Mouse (Mus musculus) kidney, postnatal 25 days (tissue): ENCODE data around the gene Pald1.

ENCODE experiments used
- DNase-seq, 2 experiments: peaks; one replicate each; pipeline ENCODE4 v3.0.0; 2021; ENCODE audit warnings: mixed read lengths in 2 of 2

Gene Pald1

GRCm38 (mm10) chr10:61327545-61327944 is 55.8 kb downstream of the Pald1 start:
- DNase-seq = no peak

GRCm38 (mm10) chr10:61325782-61326328 is 57.5 kb downstream of the Pald1 start:
- DNase-seq = no peak

- no peak for DNase-seq
Observed at GRCm38 (mm10) chr10:61324717-61325116, 58.6 kb downstream of the Pald1 start.

GRCm38 (mm10) chr10:61318527-61318926 is 64.8 kb downstream of the Pald1 start:
- DNase-seq = no peak

- DNase-seq = no peak
Observed at GRCm38 (mm10) chr10:61315324-61315880, 67.9 kb downstream of the Pald1 start.

GRCm38 (mm10) chr10:61313750-61314149 is 69.6 kb downstream of the Pald1 start:
- peak; percentile 6 to 46 for DNase-seq

GRCm38 (mm10) chr10:61312754-61313153 is 70.6 kb downstream of the Pald1 start:
- peak; percentile 39 to 59 for DNase-seq

- peak in 1 of 2 experiments; percentile 50 for DNase-seq
Observed at GRCm38 (mm10) chr10:61312159-61312558, 71.2 kb downstream of the Pald1 start.

GRCm38 (mm10) chr10:61308706-61309320 is 74.5 kb downstream of the Pald1 start:
- DNase-seq = peak; percentile 24 to 65

GRCm38 (mm10) chr10:61305928-61306590 is 77.3 kb downstream of the Pald1 start:
- DNase-seq = no peak

- no peak for DNase-seq
Observed at GRCm38 (mm10) chr10:61304046-61304445, 79.3 kb downstream of the Pald1 start.

- DNase-seq = peak in 1 of 2 experiments; percentile 50
Observed at GRCm38 (mm10) chr10:61300996-61301395, 82.3 kb downstream of the Pald1 start.

- DNase-seq = no peak
Observed at GRCm38 (mm10) chr10:61297477-61297876, 85.9 kb downstream of the Pald1 start, which contains the start of gene Prf1. Gene Prf1, plus strand, starts transcription at chr10:61297833.

GRCm38 (mm10) chr10:61296713-61297445 is 86.5 kb downstream of the Pald1 start:
- DNase-seq = no peak

- DNase-seq = no peak
Observed at GRCm38 (mm10) chr10:61294242-61294641, 89.1 kb downstream of the Pald1 start.

GRCm38 (mm10) chr10:61290479-61290878 is 92.9 kb downstream of the Pald1 start:
- DNase-seq = no peak

- no peak for DNase-seq
Observed at GRCm38 (mm10) chr10:61290016-61290415, 93.3 kb downstream of the Pald1 start.

GRCm38 (mm10) chr10:61286246-61286645 is 97.1 kb downstream of the Pald1 start:
- no peak for DNase-seq

GRCm38 (mm10) chr10:61285271-61285670 is 98.1 kb downstream of the Pald1 start:
- peak; percentile 46 to 74 for DNase-seq

GRCm38 (mm10) chr10:61284309-61284708 is 99.0 kb downstream of the Pald1 start:
- DNase-seq = no peak

- no peak for DNase-seq
Observed at GRCm38 (mm10) chr10:61281115-61281514, 102.2 kb downstream of the Pald1 start.

GRCm38 (mm10) chr10:61277918-61278674 is 105.2 kb downstream of the Pald1 start:
- DNase-seq = peak; percentile 66 to 83
